Mouse (Mus musculus): ENCODE results near the gene Paqr5.
A peak's percentile ranks its signal among the peaks of the same experiment; 100 is the strongest.

Gene Paqr5

DNA sequence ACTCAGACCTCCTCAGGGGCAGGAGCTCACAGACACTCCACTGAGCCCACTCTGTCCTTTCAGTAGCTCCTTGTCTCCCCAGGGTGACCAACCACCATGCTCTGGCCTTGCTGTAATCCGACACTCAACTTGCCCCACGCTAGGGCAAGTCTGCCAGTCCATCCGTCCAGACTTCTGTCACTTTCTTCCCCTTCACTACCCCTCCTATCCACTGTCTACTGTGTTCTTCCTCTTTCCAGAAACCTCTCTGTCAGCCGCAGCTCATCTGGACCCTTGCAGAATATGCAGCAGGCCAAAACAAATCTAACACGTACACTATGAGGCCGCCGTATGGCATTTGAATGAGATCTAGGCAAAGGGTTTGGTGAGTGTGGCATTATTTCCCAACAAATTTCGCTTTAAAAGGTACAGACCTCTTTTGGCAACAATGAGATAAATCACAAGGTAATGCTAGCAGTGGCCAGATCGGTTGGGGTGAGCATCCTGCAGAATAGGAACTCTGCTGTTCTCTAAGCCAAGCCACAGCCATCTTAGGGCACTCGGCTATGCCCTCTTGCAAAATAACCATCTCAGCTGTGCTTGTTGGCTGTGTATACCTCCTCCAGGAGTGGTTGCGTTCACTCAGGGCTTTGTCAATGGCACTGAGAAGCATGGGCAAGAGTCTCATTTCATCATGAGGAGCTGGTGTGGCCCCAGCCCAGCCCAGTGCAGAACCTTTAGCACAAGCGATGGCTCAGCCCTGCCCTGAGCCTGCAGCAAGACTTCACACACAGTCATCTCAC is 13.1 kb downstream of the Paqr5 start:
- no peak for DNase-seq (ENCODE audit: low spot score in 2 of 2)

DNA sequence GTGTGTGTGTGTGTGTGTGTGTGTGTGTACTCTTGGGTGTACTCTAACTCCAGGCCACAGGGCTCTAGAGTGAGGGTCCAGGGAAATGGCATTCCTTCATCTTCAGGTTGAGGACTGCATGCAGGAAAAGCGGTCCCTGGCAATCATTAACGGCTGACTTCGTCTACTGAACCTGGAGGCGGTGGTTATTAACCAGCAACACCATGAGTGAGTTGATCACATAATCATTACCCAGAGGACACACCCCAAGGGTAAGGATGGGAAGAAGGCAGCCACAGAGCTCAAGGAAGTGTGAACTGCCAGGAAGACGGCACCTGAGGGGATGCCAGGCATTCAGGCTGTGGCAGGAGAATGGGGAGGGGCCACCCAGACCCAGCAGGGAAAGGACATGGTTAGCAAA is 18.3 kb downstream of the Paqr5 start:
- DNase-seq (ENCODE audit: low spot score in 2 of 2), result no peak

DNA sequence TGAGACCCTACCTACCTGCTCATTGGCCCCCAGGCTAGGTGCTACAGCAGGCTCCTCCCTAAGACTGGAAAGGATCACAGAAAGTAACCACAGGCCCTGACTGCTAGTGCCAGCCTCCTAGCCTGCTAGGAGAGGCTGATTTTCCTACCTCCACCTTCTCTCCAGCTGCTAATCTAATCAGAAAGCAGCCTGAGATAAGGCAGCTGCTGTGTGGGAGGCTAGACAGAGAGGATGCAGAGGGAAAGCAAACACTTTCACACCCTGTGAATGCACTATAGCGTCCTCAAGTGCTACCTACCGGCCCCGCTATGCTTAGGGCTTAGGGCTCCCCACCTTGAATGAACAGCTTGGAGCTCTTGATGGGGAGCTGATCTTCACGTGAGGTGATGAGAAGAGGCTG is 19.6 kb downstream of the Paqr5 start:
- no peak for DNase-seq (ENCODE audit: low spot score in 2 of 2)

DNA sequence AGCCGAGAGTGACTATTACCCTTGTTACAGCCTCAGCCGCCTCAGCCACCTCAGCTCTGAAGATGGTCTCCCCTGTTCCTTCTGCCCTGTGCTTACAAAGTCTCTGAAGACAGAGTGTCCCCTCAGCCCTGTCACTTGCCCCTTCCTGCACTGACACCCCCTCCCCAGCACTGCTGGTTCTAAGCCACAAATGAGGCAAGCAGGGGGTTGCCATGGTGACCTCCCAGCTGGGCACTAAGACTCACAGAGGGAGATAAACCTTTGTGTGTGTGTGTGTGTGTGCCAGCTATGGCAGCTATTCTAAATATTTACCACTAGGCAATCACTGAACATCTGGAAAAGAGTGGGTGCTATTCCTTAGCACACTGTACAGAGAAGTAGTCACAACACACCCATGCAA is 23.0 kb downstream of the Paqr5 start:
- no peak for DNase-seq (ENCODE audit: low spot score in 2 of 2)

DNA sequence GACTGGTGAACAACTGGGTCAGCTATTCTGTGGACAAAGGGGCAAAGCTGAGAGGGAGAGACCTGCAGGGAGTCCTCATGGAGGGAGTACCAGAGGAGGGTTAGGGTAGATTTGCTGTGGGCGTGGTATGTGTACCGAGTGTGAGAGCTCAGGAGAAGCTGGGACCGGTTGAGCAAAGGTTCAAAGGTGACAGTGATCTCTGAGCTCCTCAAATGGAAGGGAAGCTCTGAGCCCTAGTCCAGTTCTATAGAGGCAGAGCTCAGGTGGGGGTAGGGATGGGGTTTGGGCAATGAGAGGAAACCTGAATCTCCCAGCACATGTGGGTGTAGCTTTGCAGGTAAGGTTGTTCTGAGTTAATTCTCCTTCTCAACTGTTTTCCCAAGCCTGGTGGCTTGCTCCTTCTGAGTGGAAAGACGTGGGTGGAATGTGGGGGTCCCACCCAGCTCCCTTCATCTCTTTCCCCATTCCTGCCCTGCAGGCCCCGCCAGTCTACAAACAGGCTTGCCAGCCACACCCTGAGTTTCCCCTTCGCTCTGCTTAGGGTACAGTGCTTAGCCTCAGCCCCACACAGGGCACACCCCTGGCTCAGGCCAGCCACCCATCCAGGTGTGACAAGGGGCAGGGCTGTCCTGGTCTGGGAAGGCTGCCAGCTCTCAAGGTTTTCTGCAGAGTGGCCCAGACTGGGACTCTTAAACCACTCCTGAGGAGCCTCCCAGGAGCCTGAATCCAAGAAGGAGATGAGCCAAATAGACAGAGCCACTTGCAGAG is 26.8 kb downstream of the Paqr5 start:
- no peak for DNase-seq (ENCODE audit: low spot score in 2 of 2)

DNA sequence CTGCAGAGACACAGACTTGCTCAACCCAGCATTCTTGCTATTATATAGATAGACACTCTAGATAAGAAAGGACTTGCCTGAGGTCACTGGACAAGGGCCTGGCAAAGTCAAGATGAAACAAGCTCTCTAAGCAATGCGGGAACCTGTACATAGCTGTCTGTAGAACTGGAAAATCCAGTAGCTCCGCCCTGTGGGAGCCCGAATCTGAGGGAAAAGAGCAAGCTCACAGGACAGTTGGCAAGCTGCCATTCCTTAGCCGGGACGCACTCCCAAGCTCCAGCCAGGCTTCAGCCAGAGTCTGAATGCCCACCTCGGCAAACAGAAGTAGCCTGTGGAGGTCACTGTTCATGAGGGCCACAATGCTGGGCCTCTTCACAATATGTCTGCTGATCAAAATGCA is 28.8 kb downstream of the Paqr5 start:
- DNase-seq (ENCODE audit: low spot score in 2 of 2), result no peak

DNA sequence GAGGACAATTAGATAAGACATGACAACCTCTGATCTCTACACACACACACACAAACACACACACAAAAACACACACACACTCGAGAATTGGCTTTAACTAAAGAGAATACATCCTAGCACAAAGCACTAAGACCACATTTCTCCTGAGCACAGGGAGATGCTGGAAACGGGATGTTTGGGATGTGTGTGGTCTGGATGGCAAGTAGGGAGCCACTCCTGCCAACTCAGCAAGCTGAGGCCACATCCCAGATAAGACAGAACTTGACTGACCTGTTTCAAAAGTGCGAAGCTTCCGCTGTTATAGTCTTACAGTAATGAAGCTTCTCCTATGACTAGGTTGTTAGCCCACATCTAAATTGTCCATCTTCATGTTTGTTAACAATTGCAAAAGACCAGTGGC is 35.5 kb downstream of the Paqr5 start:
- no peak for DNase-seq (ENCODE audit: low spot score in 2 of 2)

DNA sequence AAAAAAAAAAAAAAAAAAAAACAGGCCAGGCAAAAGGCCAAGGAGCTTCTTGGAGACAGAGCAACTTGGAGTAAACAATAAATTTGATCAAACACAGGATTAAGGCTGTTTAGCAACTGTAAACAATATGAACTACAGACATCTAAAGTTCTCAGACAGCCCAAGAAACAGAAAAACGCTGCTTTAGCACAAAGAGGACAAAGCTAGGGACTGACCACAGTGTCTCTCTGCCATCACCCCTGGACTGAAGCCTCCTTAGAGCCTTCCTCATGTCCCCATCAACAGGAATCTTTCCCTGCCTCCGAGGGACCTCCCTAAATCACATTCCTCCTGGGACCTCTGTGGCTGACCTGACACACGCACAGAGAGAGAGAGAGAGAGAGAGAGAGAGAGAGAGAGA is 35.9 kb downstream of the Paqr5 start:
- DNase-seq (ENCODE audit: low spot score in 2 of 2), result no peak

DNA sequence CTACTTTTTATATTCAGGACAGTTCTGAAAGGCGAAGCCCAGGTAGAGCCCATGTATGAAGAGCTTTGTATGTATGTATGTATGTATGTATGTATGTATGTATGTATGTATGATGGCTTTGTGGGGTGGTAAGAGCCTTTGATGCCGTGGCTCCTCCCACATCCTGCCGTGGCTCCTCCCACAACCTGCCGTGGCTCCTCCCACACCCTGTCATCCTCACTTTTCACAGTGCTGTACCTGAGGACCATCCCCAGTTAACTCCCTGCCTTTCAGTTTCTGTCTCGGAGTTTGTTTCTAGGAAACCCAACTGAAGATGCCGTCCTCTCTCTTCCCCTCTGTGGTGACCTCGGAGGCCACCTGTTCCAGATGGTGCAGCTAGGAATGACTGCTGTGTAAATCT is 40.6 kb downstream of the Paqr5 start:
- peak; percentile 32 to 47 for DNase-seq (ENCODE audit: low spot score in 2 of 2)

DNA sequence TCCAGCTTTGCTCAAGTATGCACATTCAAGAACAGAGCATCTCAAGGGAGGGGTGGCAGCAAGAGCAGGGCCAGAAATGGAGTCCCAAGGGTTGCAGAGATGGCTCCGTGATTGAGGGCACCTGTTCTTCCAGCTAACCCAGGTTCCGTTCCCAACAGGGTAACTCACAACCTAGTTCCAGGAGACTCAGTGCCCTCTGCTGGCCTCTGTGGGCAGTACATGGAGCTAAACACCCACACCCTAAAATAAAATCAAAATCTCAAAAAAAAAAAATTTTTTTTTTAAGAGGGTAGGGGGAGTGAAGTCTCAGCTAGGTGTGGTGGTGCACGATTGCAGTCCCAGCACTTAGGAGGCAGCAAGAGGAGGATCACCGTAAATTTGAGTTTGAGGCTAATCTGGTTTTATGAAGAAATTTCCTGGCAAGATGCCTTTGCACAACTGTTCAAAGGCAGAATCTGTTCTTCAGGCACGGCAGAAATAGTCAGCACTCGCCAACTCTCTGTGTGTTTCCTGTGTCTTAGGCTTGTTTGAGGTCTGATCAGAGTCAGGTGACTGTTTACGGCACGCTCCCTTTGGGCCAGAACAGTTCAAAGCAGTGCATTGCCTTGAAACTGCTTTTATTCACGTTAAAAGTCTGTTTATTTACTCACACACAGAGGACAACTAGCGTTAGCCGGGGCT is 41.3 kb downstream of the Paqr5 start:
- DNase-seq (ENCODE audit: low spot score in 2 of 2), result peak; percentile 37 to 71

DNA sequence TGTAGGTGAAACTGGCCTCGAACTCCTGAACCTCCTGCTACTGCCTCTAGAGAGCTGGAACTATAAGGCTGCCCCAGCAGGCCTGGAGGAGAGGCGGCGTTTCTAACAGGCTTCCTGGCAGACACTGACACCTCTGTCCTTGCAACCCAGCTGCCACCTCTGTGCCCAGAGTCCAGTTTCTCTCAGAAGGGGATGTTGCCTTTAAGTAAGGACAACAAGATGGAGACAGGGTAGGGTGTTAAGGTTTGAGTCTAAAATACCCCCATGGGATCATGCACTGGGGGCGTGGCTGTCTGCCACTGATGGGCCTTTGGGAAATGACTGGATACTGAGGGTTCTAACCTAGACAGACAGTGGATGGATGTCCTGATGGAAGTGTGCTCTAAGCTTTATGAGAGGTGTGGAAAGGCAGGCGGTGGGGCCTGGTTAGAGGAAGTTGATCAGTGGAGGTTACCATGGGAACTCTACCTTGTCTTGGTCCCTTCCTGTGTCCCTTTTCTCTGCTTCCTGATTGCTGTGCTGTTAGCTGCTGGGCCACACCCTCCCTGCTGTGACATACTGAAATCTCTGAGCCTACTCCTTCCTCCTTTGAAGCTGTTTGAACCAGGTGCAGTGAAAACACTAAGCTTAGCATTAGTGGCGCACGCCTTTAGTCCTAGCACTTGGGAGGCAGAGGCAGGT is 43.6 kb downstream of the Paqr5 start:
- DNase-seq (ENCODE audit: low spot score in 2 of 2), result peak in 1 of 2 experiments; percentile 22

DNA sequence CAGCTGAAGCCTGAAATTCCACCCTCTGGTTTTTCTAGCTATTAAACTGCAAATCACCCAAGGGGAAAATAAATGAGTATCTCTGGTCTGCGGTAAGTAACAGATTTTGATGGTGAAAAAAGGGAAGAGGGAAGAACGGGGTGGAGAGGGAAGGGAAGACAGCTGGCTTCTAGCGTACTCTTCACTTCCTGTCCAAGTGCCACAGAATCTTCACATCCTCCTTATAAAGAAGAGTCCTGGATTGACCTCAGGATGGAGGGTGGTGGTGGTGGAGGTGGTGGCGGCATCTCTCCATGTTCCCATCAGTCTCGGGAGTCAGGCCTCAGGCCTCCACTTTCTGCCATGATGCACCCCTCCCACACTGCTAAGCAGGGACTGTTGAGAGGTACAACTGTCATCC is 44.8 kb downstream of the Paqr5 start:
- no peak for DNase-seq (ENCODE audit: low spot score in 2 of 2)

DNA sequence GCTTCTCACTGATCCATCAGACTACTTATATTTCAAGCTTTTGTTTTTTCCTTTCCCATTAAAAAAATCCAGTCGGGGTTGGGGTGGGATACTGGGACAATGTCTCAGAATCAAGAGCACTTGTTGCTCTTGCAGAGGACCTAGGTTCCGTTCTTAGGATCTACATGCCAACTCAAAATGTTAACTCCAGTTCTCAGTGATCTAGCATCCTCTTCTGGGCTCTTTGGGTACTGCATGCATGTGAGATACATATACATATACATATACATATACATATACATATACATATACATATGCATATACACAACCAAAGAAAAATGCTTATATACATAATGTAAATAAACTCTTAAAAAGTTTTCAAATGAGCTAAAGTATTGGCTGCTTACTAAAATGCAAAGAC is 46.7 kb downstream of the Paqr5 start:
- DNase-seq (ENCODE audit: low spot score in 2 of 2), result no peak

DNA sequence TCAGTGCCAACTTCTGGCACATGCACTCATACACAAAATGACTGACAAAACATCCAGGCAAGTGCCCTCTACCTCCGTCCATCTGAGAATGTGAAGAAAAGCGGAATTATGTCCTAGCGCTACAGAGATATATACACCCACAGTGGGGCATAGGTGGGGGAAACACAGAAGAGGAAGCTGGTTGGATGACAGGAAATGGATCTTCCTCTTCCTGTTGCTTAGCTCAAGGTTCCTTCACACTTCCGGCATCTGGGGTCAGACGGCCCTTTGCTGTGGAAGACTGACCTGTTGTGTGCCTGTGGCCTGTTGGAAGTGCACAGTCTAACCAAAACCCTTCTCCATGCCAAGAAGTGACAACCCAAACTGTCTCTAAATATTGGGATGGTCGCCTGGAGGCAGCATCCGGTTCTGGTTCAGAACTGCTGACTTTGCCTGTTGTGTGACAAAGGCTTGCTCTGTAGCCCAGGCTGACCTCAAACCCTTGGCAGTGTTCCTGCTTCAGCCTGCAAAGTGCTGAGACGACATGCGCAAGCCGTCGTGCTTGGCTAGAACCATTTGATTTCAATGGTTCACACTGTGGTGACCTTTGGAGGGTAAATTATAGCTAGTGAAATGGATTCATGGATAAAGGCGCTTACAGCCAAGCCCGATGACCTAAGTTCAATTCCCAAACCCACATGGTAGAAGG is 49.3 kb downstream of the Paqr5 start:
- no peak for DNase-seq (ENCODE audit: low spot score in 2 of 2)

DNA sequence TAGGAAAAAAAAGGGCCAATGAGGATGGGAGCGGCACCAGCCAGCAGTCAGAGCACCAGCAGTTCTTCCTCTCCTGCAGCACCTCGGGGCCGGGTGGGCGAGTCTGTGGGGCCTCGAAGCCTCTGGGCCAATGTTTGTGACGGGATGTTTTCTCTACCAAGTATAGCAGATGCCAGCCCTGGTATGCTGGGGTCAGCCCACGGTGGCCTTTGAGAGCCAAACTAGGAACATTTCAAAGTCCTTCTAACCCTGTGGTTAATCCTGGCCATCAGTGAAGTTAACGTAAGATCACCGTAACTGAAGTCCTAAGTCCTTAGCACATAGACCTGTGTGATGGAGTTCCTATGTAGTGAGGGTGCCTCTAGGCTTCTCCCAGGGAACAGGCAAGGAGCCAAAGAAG is 54.6 kb downstream of the Paqr5 start:
- no peak for DNase-seq (ENCODE audit: low spot score in 2 of 2)

DNA sequence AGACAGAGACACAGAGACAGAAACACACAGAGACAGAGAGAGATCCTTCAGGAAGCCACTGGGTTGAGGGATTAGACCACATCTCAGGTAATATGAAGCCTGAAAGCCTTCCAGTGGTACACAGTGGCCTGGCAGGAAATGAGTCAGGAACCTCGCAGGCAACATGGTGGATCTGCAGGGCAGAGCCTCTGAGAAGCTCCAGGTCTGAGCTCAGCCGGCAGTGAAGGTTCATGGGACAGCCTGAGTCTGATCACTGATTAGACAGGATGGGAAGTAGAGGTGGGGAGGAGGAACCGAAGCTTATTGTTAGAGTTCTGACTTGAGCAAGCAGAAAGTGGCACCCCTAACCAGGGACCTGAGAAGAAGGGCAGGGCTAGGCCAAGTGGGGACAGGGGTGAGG is 55.6 kb downstream of the Paqr5 start:
- DNase-seq (ENCODE audit: low spot score in 2 of 2), result no peak

DNA sequence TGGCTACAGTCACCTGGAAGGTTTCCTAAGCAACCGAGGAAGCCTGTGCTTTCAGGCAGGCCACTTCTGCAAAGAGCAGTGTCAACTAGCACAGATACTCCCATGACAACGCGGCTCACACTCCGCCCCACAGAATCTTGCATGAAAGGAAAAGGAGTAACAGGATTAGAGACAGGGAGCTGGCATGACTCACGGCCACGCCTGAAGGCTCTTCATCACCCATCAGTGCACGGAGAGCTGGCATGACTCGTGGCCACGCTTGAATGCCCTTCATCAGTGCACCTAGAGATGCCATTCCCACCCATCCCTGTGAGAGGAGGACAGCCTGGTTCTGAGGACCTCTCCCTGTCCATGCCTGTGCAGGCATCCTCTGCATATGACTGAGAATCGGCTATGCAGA is 59.3 kb downstream of the Paqr5 start:
- DNase-seq (ENCODE audit: low spot score in 2 of 2), result no peak

DNA sequence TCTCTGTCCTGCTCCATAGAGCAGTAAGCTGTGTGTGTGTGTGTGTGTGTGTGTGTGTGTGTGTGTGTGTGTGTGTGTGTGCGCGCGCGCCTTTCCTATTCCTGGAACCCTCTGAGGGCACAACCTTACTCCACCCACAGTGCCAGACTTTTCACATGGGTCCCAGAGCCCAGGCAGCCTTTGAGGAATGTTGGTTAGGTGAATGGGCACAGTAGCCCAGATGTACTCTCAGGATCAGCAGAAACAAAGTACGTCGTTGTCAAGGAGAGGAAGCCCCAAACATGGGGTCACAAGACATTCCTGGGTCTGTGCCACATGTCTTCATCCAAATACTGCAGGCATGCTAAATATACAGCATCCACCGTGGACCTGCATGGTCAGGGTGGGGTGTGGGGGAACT is 60.7 kb downstream of the Paqr5 start:
- DNase-seq (ENCODE audit: low spot score in 2 of 2), result no peak

DNA sequence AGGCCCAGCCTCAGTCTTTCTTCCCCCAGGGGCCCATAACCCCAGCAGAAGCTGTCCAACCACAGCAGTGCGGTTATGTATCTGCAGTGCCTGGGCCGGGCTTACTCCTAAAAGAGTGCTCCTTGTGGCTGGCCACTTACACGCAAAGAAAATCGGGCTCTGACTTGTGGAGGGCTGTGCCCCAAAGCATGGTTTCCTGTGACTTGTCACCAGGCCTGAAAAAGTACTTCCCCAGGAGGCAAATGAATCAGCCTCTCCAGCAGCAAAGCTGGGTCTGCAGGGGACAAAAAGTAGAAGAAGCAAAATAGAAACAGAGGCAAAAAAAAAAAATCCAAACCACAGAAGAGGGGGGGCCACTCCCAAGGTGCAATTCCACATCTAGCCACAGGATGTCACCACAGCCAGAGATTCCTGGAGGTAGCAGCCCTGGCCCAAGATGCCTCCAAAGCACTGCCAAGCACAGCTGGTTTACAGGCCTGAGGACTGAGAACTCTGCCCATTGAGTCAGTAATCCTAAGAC is 61.2 kb downstream of the Paqr5 start:
- DNase-seq (ENCODE audit: low spot score in 2 of 2), result peak; percentile 62 to 82

DNA sequence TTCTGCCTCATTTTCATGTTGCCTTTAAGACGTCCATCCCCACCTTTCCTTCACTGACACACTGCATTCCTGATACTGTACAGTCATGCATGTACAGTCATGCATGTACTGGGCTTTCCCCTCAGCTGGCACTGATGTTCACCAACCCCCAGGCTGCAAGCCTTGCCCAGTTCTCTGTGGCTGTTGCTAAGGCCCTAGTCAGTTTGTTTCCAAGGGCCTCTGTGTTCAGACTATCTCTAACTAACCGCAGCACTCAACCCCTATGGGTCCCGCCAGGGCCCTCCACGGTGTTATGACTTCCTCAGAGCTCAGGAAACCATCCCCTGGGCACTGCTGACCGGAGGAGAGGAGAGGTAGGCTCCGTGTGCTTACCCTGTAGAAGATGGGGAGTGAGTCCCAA is 63.3 kb downstream of the Paqr5 start:
- DNase-seq (ENCODE audit: low spot score in 2 of 2), result no peak

DNA sequence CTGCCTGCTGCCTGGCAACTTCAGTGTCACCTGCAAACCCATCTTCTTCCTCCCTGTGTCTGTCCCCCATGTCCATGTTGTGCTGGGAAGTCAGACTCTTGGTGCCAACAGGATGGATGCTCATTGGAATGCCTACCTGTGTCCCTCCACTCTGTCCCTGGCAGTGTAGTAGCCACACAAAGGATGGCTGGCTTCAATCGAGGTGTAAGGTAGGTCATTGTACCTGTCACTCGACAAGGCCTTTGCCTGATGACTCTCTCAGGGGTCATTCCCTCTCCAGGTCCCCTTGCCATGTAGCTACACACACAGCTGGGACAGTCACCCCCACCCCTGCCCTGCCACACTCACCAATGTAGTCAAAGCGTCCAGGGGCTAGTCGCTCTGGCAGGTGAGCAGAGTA is 65.5 kb downstream of the Paqr5 start:
- DNase-seq (ENCODE audit: low spot score in 2 of 2), result no peak
